Comparison of ENCODE assay signal across 19 mouse cellular contexts in the genomic region with DNA sequence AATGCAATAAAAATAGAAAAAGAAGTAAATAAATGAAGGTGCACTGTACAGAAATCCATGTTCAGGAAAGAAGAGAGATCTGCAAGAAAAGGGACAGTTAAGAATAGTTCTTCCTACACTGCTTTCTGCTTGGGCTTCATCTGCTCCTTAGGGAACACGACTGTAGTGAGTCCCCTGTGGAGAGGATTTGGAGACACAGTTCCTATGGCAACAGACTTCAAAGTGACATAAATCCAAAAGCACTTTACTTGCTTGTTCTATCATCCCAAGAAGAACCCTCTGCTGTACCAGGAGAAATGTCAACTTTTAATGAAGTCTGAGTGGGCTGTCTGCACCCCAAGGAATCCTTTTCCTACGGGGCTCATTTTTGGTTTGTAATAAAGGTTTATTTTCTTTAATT. TPM values are rescaled to one million over a fixed set of nuclear protein-coding genes. Genes with fewer than 3 reads are reported as not detected.
DNase-seq lines count a peak whose midpoint lies in the region; ATAC-seq and TF ChIP-seq lines count a peak whose summit lies in the region.
"Had no signal": no experiment of that assay in that cellular context is flagged by ENCODE, and none has a peak within 500 bp of the region (broad histone marks: within the 10 kb centered on the region; RNA-seq: fewer than 3 reads in every experiment).

No protein-coding gene starts in this region.

- no peak overlapping the region for H3K4me3 ChIP-seq in midbrain, embryonic 12.5 days
- H3K4me3 ChIP-seq in liver, postnatal 0 days (ENCODE audit: low read depth, low read length), result no peak overlapping the region
- H3K4me3 ChIP-seq: liver, embryonic 13.5 days had no signal

- no peaks in the 10 kb centered on the region for H3K27me3 ChIP-seq in midbrain, embryonic 12.5 days
- H3K27me3 ChIP-seq in liver, postnatal 0 days (ENCODE audit: insufficient read depth, low read length), result no peaks in the 10 kb centered on the region
- H3K27me3 ChIP-seq: liver, embryonic 13.5 days had no signal

- TF ChIP-seq EP300 in liver, postnatal 0 days (IDR thresholded peaks at IDR 0.05; ENCODE audit: low read depth), result no peak

- H3K9me3 ChIP-seq in midbrain, embryonic 12.5 days, result no peaks in the 10 kb centered on the region
- H3K9me3 ChIP-seq in liver, postnatal 0 days (ENCODE audit: low read length), result no peaks in the 10 kb centered on the region
- H3K9me3 ChIP-seq: liver, embryonic 13.5 days had no signal

- TF ChIP-seq CTCF in liver, postnatal 0 days (IDR thresholded peaks at IDR 0.05; ENCODE audit: low read depth), result no peak

- WGBS in midbrain, embryonic 12.5 days, result 12% methylated on average over 2 of the region's 2 CpGs
- 31% methylated on average over 2 of the region's 2 CpGs for WGBS in liver, postnatal 0 days (ENCODE audit: insufficient replicate concordance)

- H3K4me1 ChIP-seq in midbrain, embryonic 12.5 days, result 0 out of 2 replicates have a peak, but pooled peaks cover 3% of the 10 kb centered on the region
- no peaks in the 10 kb centered on the region for H3K4me1 ChIP-seq in liver, postnatal 0 days (ENCODE audit: insufficient read depth)
- H3K4me1 ChIP-seq: liver, embryonic 13.5 days had no signal

- no peak overlapping the region for H3K27ac ChIP-seq in midbrain, embryonic 12.5 days (replicated peaks)
- H3K27ac ChIP-seq in liver, postnatal 0 days (ENCODE audit: low read depth), result no peak overlapping the region
- H3K27ac ChIP-seq: kidney, postnatal 0 days; liver, embryonic 13.5 days had no signal

- no peaks in the 10 kb centered on the region for H3K36me3 ChIP-seq in midbrain, embryonic 12.5 days
- H3K36me3 ChIP-seq in liver, postnatal 0 days (replicated peaks; ENCODE audit: insufficient read depth, low read length), result no peaks in the 10 kb centered on the region
- H3K36me3 ChIP-seq: liver, embryonic 13.5 days had no signal

- ATAC-seq in midbrain, embryonic 12.5 days (ENCODE audit: low FRiP score, low read depth), result 0 out of 2 replicates have a peak, but pooled peaks have one; percentile 44
- ATAC-seq in liver, postnatal 0 days, result no peak
- ATAC-seq: activated CD4-positive, CD25-positive, alpha-beta regulatory T cell, adult 4 months; inflammation-experienced regulatory T-cells, adult 6 months had no signal

- no peak overlapping the region for H3K9ac ChIP-seq in midbrain, embryonic 12.5 days (replicated peaks)
- no peak overlapping the region for H3K9ac ChIP-seq in liver, postnatal 0 days (replicated peaks)
- H3K9ac ChIP-seq: liver, embryonic 13.5 days had no signal

- H3K4me2 ChIP-seq in midbrain, embryonic 12.5 days (replicated peaks), result no peak overlapping the region
- H3K4me2 ChIP-seq in liver, postnatal 0 days (ENCODE audit: low read depth, low read length), result no peak overlapping the region
- H3K4me2 ChIP-seq: liver, embryonic 13.5 days had no signal

- peak; percentile 4 to 11 for DNase-seq in layer of hippocampus, adult 8-10 months (ENCODE audit: low spot score in 2 of 2)
- no peak for DNase-seq in layer of hippocampus, postnatal 10 days (ENCODE audit: low spot score in 2 of 2)
- DNase-seq in brain, adult 2 months (ENCODE audit: low read depth, low spot score), result peak; percentile 88
- DNase-seq in brain, embryonic 18.5 days (ENCODE audit: low read depth, low spot score), result peak; percentile 42
- no peak for DNase-seq in adrenal gland, adult (ENCODE audit: inconsistent age in 2 of 2, low spot score in 1 of 2)
- DNase-seq in liver, postnatal 0 days, result no peak
- DNase-seq: cerebellum, adult 18-20 months; gastrocnemius, postnatal 14 days; heart, postnatal 36 days; liver, embryonic 13.5 days; lung, postnatal 10 days; thymus, adult 2 months had no signal

RNA-seq across cellular contexts. Expression of gene Olfr145, which starts 5.6 kb away (rescaled TPM):
- total RNA-seq in layer of hippocampus, adult 8-10 months (2022), result not detected
- not detected for total RNA-seq in layer of hippocampus, postnatal 10 days (2021)
- polyA plus RNA-seq in midbrain, embryonic 12.5 days (2016; fragmentation: Nextera tagmentation; extraction: Ambion mirVana), result not detected in 2 replicates
- polyA plus RNA-seq in liver, postnatal 0 days (2015; fragmentation: Nextera tagmentation; extraction: Ambion mirVana), result not detected in 2 replicates
- total RNA-seq: gastrocnemius, postnatal 14 days; heart, postnatal 36 days; monocyte, adult 5-6 weeks had no signal
- polyA plus RNA-seq: inflammation-experienced regulatory T-cells, adult 6 months; kidney, postnatal 0 days; liver, embryonic 13.5 days; neural tube, embryonic 14.5 days; thymus, adult 2 months had no signal

RNA-seq across cellular contexts. Expression of gene Olfr878, which starts 26.7 kb away (rescaled TPM):
- under 1 TPM in 1 of 4 experiments, not detected in 3; 0.45 TPM for total RNA-seq in layer of hippocampus, adult 8-10 months (2022)
- not detected for total RNA-seq in layer of hippocampus, postnatal 10 days (2021)
- polyA plus RNA-seq in midbrain, embryonic 12.5 days (2016; fragmentation: Nextera tagmentation; extraction: Ambion mirVana), result not detected in 2 replicates
- not detected in 2 replicates for polyA plus RNA-seq in liver, postnatal 0 days (2015; fragmentation: Nextera tagmentation; extraction: Ambion mirVana)
- total RNA-seq: gastrocnemius, postnatal 14 days; heart, postnatal 36 days; left cerebral cortex, postnatal 10 days; monocyte, adult 5-6 weeks had no signal
- polyA plus RNA-seq: kidney, postnatal 0 days; liver, embryonic 13.5 days; neural tube, embryonic 14.5 days; thymus, adult 2 months had no signal

RNA-seq across cellular contexts. Expression of gene Olfr877, which starts 36.9 kb away (rescaled TPM):
- not detected for total RNA-seq in layer of hippocampus, adult 8-10 months (2022)
- total RNA-seq in layer of hippocampus, postnatal 10 days (2021), result not detected
- polyA plus RNA-seq in midbrain, embryonic 12.5 days (2016; fragmentation: Nextera tagmentation; extraction: Ambion mirVana), result not detected in 2 replicates
- not detected in 2 replicates for polyA plus RNA-seq in liver, postnatal 0 days (2015; fragmentation: Nextera tagmentation; extraction: Ambion mirVana)
- total RNA-seq: gastrocnemius, postnatal 14 days; heart, postnatal 36 days; left cerebral cortex, postnatal 10 days; monocyte, adult 5-6 weeks had no signal
- polyA plus RNA-seq: activated CD4-positive, CD25-positive, alpha-beta regulatory T cell, adult 4 months; kidney, postnatal 0 days; liver, embryonic 13.5 days; neural tube, embryonic 14.5 days; thymus, adult 2 months had no signal

Comparison
In these comparisons a context has a peak if more than half of its experiments do, and no peak if none do; other contexts are left out.
1. DNase-seq: peak in layer of hippocampus, adult 8-10 months (2 of 2), brain, adult 2 months (single experiment) and brain, embryonic 18.5 days (single experiment); none in layer of hippocampus, postnatal 10 days (0 of 2), adrenal gland, adult (0 of 2) and liver, postnatal 0 days (single experiment).